Mouse (Mus musculus) embryonic facial prominence, embryonic 15.5 days (tissue): Measurements from ENCODE around the gene Rbbp4. TPM values are rescaled to one million over a fixed set of nuclear protein-coding genes. Genes with fewer than 3 reads are reported as not detected.

Source experiments
- ATAC-seq: fragments of 200-750 bp; cut with Nextera tagmentation; 2 replicates; pipeline ENCODE4 v1.8.0; 2017; ENCODE audit warnings: low read depth, moderate TSS enrichment; ENCODE audit not compliant: insufficient number of reproducible peaks, low FRiP score, low TSS enrichment
- H3K27ac ChIP-seq: fragments of 300-500 bp; sonication (generic); replicated peaks from 2 replicates; pipeline ENCODE4 v1.5.1; 2015; ENCODE audit warnings: mild to moderate bottlenecking, inconsistent platforms
- H3K27me3 ChIP-seq: fragments of 300-500 bp; sonication (generic); 2 replicates; pipeline ENCODE4 v1.6.1; 2015; ENCODE audit warnings: inconsistent platforms
- H3K36me3 ChIP-seq: fragments of 300-500 bp; sonication (generic); 2 replicates; pipeline ENCODE4 v1.6.1; 2015; ENCODE audit warnings: mild to moderate bottlenecking, inconsistent platforms
- H3K4me1 ChIP-seq: fragments of 300-500 bp; sonication (generic); 2 replicates; pipeline ENCODE4 v1.6.1; 2015; ENCODE audit warnings: inconsistent platforms
- H3K4me2 ChIP-seq: fragments of 300-500 bp; sonication (generic); replicated peaks from 2 replicates; pipeline ENCODE4 v1.6.1; 2015; ENCODE audit warnings: mild to moderate bottlenecking, inconsistent platforms
- H3K4me3 ChIP-seq: fragments of 300-500 bp; sonication (generic); replicated peaks from 2 replicates; pipeline ENCODE4 v1.5.1; 2015; ENCODE audit warnings: mild to moderate bottlenecking, inconsistent platforms
- H3K9ac ChIP-seq: fragments of 300-500 bp; sonication (generic); 2 replicates; pipeline ENCODE4 v1.6.1; 2015; ENCODE audit warnings: inconsistent platforms
- H3K9me3 ChIP-seq: fragments of 300-500 bp; sonication (generic); replicated peaks from 2 replicates; pipeline ENCODE4 v1.6.1; 2016; ENCODE audit warnings: inconsistent platforms
- WGBS: fragments of 180-500 bp; shearing (Covaris S2); methylation state at CpG from one replicate; pipeline ENCODE4 v1.1.7; 2015; 5-methylcytosine and 5-hydroxymethylcytosine counted together
- polyA plus RNA-seq: library from polyadenylated mRNA; unstranded; fragments of >200 nt; fragmentation: Nextera tagmentation; extraction: Ambion mirVana; gene quantifications from 2 replicates; pipeline ENCODE4 v1.2.1, GENCODE M21; 2015

Rbbp4 gene
- polyA plus RNA-seq, 1 experiment from 2014 or later: 325 TPM

GRCm38 (mm10) chr4:129272756-129273046 lies 62.5 kb downstream of the Rbbp4 start:
- ATAC-seq: peak; percentile 36
- WGBS: 32% methylated on average over 5 of the region's 5 CpGs

GRCm38 (mm10) chr4:129271991-129272755 lies 63.0 kb downstream of the Rbbp4 start:
- 18% methylated on average over 15 of the region's 15 CpGs for WGBS
- Histone ChIP-seq H3K4me1 (0 out of 2 replicates have a peak, but pooled peaks cover 4% of the 10 kb centered on the region), H3K9me3 (no peaks in the 10 kb centered on the region), H3K27ac (peak overlapping the region; percentile 58; the same call in 1 of the 2 replicates), H3K4me3 (peak overlapping the region; percentile 11; the same call in 1 of the 2 replicates), H3K4me2 (peak overlapping the region; percentile 15; the same call in 1 of the 2 replicates), H3K9ac (no peak overlapping the region), H3K36me3 (no peaks in the 10 kb centered on the region), H3K27me3 (no peaks in the 10 kb centered on the region)
- peak; percentile 86 for ATAC-seq

More at GRCm38 (mm10) chr4:129272756-129273046, 62.5 kb downstream of the Rbbp4 start:
- Histone ChIP-seq H3K4me3 (peak overlapping the region; percentile 11; the same call in 1 of the 2 replicates), H3K9me3 (no peaks in the 10 kb centered on the region), H3K4me2 (peak overlapping the region; percentile 15; the same call in 1 of the 2 replicates), H3K4me1 (0 out of 2 replicates have a peak, but pooled peaks cover 4% of the 10 kb centered on the region), H3K36me3 (no peaks in the 10 kb centered on the region), H3K27me3 (no peaks in the 10 kb centered on the region), H3K27ac (peak overlapping the region; percentile 58), H3K9ac (no peak overlapping the region)

GRCm38 (mm10) chr4:129268698-129269097 lies 66.5 kb downstream of the Rbbp4 start:
- 50% methylated on average over 1 of the region's 1 CpGs for WGBS
- H3K4me3 ChIP-seq: no peak overlapping the region
- no peak for ATAC-seq

GRCm38 (mm10) chr4:129266821-129267220 lies 68.3 kb downstream of the Rbbp4 start:
- H3K27me3 ChIP-seq: no peaks in the 10 kb centered on the region
- WGBS: 74% methylated on average over 5 of the region's 5 CpGs
- no peak overlapping the region for H3K27ac ChIP-seq
- no peaks in the 10 kb centered on the region for H3K9me3 ChIP-seq
- H3K36me3 ChIP-seq: no peaks in the 10 kb centered on the region
- no peak overlapping the region for H3K9ac ChIP-seq
- no peak for ATAC-seq
- no peak overlapping the region for H3K4me3 ChIP-seq
- H3K4me1 ChIP-seq: peaks cover 10% of the 10 kb centered on the region
- H3K4me2 ChIP-seq: no peak overlapping the region

More at GRCm38 (mm10) chr4:129268698-129269097, 66.5 kb downstream of the Rbbp4 start:
- H3K4me2 ChIP-seq: no peak overlapping the region
- no peak overlapping the region for H3K27ac ChIP-seq
- H3K27me3 ChIP-seq: no peaks in the 10 kb centered on the region
- no peaks in the 10 kb centered on the region for H3K36me3 ChIP-seq
- peaks cover 6% of the 10 kb centered on the region for H3K4me1 ChIP-seq
- no peak overlapping the region for H3K9ac ChIP-seq
- no peaks in the 10 kb centered on the region for H3K9me3 ChIP-seq

- no peak overlapping the region for H3K4me2 ChIP-seq
- WGBS: 67% methylated on average over 4 of the region's 4 CpGs
These were observed 69.0 kb downstream of the Rbbp4 start for GRCm38 (mm10) chr4:129266191-129266590.

GRCm38 (mm10) chr4:129263225-129264021 lies 71.7 kb downstream of the Rbbp4 start:
- Histone ChIP-seq H3K36me3 (no peaks in the 10 kb centered on the region), H3K4me1 (peaks cover 16% of the 10 kb centered on the region), H3K27me3 (no peaks in the 10 kb centered on the region), H3K4me2 (peak overlapping the region; percentile 1; the same call in 1 of the 2 replicates), H3K4me3 (no peak overlapping the region), H3K9ac (no peak overlapping the region), H3K9me3 (no peaks in the 10 kb centered on the region), H3K27ac (peak overlapping the region; percentile 8)
- ATAC-seq: peak; percentile 34
- WGBS: 25% methylated on average over 19 of the region's 19 CpGs

More at GRCm38 (mm10) chr4:129266191-129266590, 69.0 kb downstream of the Rbbp4 start:
- peaks cover 10% of the 10 kb centered on the region for H3K4me1 ChIP-seq
- no peak overlapping the region for H3K9ac ChIP-seq
- H3K9me3 ChIP-seq: no peaks in the 10 kb centered on the region
- no peak for ATAC-seq
- no peaks in the 10 kb centered on the region for H3K36me3 ChIP-seq
- no peak overlapping the region for H3K27ac ChIP-seq
- H3K27me3 ChIP-seq: no peaks in the 10 kb centered on the region
- no peak overlapping the region for H3K4me3 ChIP-seq

GRCm38 (mm10) chr4:129261196-129261595 lies 74.0 kb downstream of the Rbbp4 start, which contains the start of gene C77080:
Gene C77080, minus strand, starts transcription at chr4:129261404.
- 0 out of 2 replicates have a peak within 1 kb of the TSS, but pooled peaks have one; percentile 7 for H3K27ac ChIP-seq
- no peak within 1 kb of the TSS for H3K9ac ChIP-seq
- peaks cover 22% of the 10 kb centered on the region for H3K4me1 ChIP-seq
- H3K4me3 ChIP-seq: no peak within 1 kb of the TSS
- H3K36me3 ChIP-seq: no peaks in the 10 kb centered on the region
- no peak within 1 kb of the TSS for H3K4me2 ChIP-seq
- 7% methylated on average over 3 of the region's 4 CpGs for WGBS
- no peaks in the 10 kb centered on the region for H3K27me3 ChIP-seq
- H3K9me3 ChIP-seq: no peaks in the 10 kb centered on the region
- ATAC-seq: no peak

- Histone ChIP-seq H3K4me2 (no peak overlapping the region), H3K9ac (no peak overlapping the region), H3K27ac (0 out of 2 replicates have a peak overlapping the region, but pooled peaks have one; percentile 7), H3K27me3 (no peaks in the 10 kb centered on the region), H3K4me3 (no peak overlapping the region), H3K4me1 (peaks cover 22% of the 10 kb centered on the region), H3K36me3 (no peaks in the 10 kb centered on the region), H3K9me3 (no peaks in the 10 kb centered on the region)
- WGBS: 13% methylated on average over 6 of the region's 6 CpGs
- ATAC-seq: no peak
These were observed 74.5 kb downstream of the Rbbp4 start for GRCm38 (mm10) chr4:129260678-129261077.

- no peaks in the 10 kb centered on the region for H3K36me3 ChIP-seq
- H3K27me3 ChIP-seq: no peaks in the 10 kb centered on the region
- no peak overlapping the region for H3K4me2 ChIP-seq
- H3K9me3 ChIP-seq: no peaks in the 10 kb centered on the region
- 64% methylated on average over 4 of the region's 4 CpGs for WGBS
- H3K4me3 ChIP-seq: no peak overlapping the region
- no peak overlapping the region for H3K9ac ChIP-seq
- H3K27ac ChIP-seq: no peak overlapping the region
- ATAC-seq: no peak
- peaks cover 22% of the 10 kb centered on the region for H3K4me1 ChIP-seq
These were observed 76.1 kb downstream of the Rbbp4 start for GRCm38 (mm10) chr4:129259101-129259500.
